Mouse (Mus musculus) 3134 (cell line): Measurements from ENCODE around the gene Islr2.
A peak's percentile ranks its signal among the peaks of the same experiment; 100 is the strongest.
"Not testable (repeated sequence)": the region's sequence is repeated elsewhere in the genome, so short reads cannot be mapped to it uniquely, and the experiment has no call there.

Experiments used
- DNase-seq: peaks from one replicate; pipeline ENCODE4 v3.0.0-alpha.2; 2011; ENCODE audit warnings: low spot score; ENCODE audit not compliant: insufficient read length; ENCODE audit errors: extremely low read depth

Islr2 gene

GRCm38 (mm10) chr9:58203516-58204447, at the start of gene Islr2, which contains the start of gene Islr:
Gene Islr2, minus strand, starts transcription at chr9:58204319.
Gene Islr, minus strand, starts transcription at chr9:58204306.
- DNase-seq = no peak

GRCm38 (mm10) chr9:58253805-58254122, 49.6 kb upstream of the Islr2 start:
- not testable (repeated sequence) for DNase-seq

GRCm38 (mm10) chr9:58253033-58253804, 49.1 kb upstream of the Islr2 start, which contains the start of gene Stoml1:
Gene Stoml1, plus strand, starts transcription at chr9:58253164.
- DNase-seq = peak; percentile 98

GRCm38 (mm10) chr9:58250730-58251129, 46.6 kb upstream of the Islr2 start:
- DNase-seq = not testable (repeated sequence)

GRCm38 (mm10) chr9:58250322-58250721, 46.2 kb upstream of the Islr2 start:
- no peak for DNase-seq

- DNase-seq = peak; percentile 71
These were observed 45.6 kb upstream of the Islr2 start, which contains the start of gene Pml for GRCm38 (mm10) chr9:58249592-58250192. Gene Pml, minus strand, starts transcription at chr9:58249786.

- peak; percentile 44 for DNase-seq
These were observed 44.8 kb upstream of the Islr2 start for GRCm38 (mm10) chr9:58248746-58249413.

- peak; percentile 94 for DNase-seq
These were observed 43.1 kb upstream of the Islr2 start for GRCm38 (mm10) chr9:58247064-58247759.

- DNase-seq = no peak
These were observed 42.0 kb upstream of the Islr2 start for GRCm38 (mm10) chr9:58246083-58246591.

GRCm38 (mm10) chr9:58243696-58244095, 39.6 kb upstream of the Islr2 start:
- no peak for DNase-seq

- no peak for DNase-seq
These were observed 38.6 kb upstream of the Islr2 start for GRCm38 (mm10) chr9:58242696-58243095.

- DNase-seq = peak; percentile 40
These were observed 37.8 kb upstream of the Islr2 start for GRCm38 (mm10) chr9:58241780-58242485.

GRCm38 (mm10) chr9:58234502-58235015, 30.4 kb upstream of the Islr2 start:
- DNase-seq = no peak

GRCm38 (mm10) chr9:58232374-58232773, 28.3 kb upstream of the Islr2 start:
- DNase-seq = no peak

GRCm38 (mm10) chr9:58231746-58232145, 27.6 kb upstream of the Islr2 start:
- no peak for DNase-seq

GRCm38 (mm10) chr9:58228777-58229466, 24.8 kb upstream of the Islr2 start:
- no peak for DNase-seq

GRCm38 (mm10) chr9:58225915-58226913, 22.1 kb upstream of the Islr2 start:
- DNase-seq = no peak
